Mouse (Mus musculus) adrenal gland, adult (tissue): ENCODE data around the gene Ldb3.

Source experiments
- DNase-seq, 2 experiments: peaks; one replicate each; pipeline ENCODE4 v3.0.0; 2022 to 2023; ENCODE audit warnings: low spot score in 1 of 2; ENCODE audit not compliant: inconsistent age in 2 of 2

Ldb3 gene

GRCm38 (mm10) chr14:34514120-34514519 is 74.4 kb downstream of the Ldb3 start:
- peak in 1 of 2 experiments; percentile 42 for DNase-seq

GRCm38 (mm10) chr14:34512602-34513001 is 75.9 kb downstream of the Ldb3 start:
- DNase-seq, result no peak

GRCm38 (mm10) chr14:34511901-34512300 is 76.6 kb downstream of the Ldb3 start:
- no peak for DNase-seq

- peak in 1 of 2 experiments; percentile 53 for DNase-seq
Measured at GRCm38 (mm10) chr14:34508842-34509439, 79.5 kb downstream of the Ldb3 start.

- DNase-seq, result peak; percentile 76 to 89
Measured at GRCm38 (mm10) chr14:34508187-34508840, 80.2 kb downstream of the Ldb3 start.

- DNase-seq, result peak in 1 of 2 experiments; percentile 25
Measured at GRCm38 (mm10) chr14:34505309-34505708, 83.2 kb downstream of the Ldb3 start.

GRCm38 (mm10) chr14:34504377-34504776 is 84.1 kb downstream of the Ldb3 start:
- peak in 1 of 2 experiments; percentile 31 for DNase-seq

- DNase-seq, result peak in 1 of 2 experiments; percentile 24
Measured at GRCm38 (mm10) chr14:34503759-34504158, 84.7 kb downstream of the Ldb3 start.

- DNase-seq, result no peak
Measured at GRCm38 (mm10) chr14:34503325-34503647, 85.2 kb downstream of the Ldb3 start, which contains the start of gene Bmpr1a. Gene Bmpr1a, minus strand, starts transcription at chr14:34503341.

- DNase-seq, result peak; percentile 92 to 96
Measured at GRCm38 (mm10) chr14:34502475-34503324, 85.8 kb downstream of the Ldb3 start.

- peak; percentile 71 to 90 for DNase-seq
Measured at GRCm38 (mm10) chr14:34501804-34502474, 86.5 kb downstream of the Ldb3 start.

- DNase-seq, result peak in 1 of 2 experiments; percentile 85
Measured at GRCm38 (mm10) chr14:34501447-34501803, 87.1 kb downstream of the Ldb3 start.

GRCm38 (mm10) chr14:34500309-34500708 is 88.2 kb downstream of the Ldb3 start:
- peak in 1 of 2 experiments; percentile 69 for DNase-seq

GRCm38 (mm10) chr14:34499664-34500063 is 88.8 kb downstream of the Ldb3 start:
- DNase-seq, result peak; percentile 31 to 78

GRCm38 (mm10) chr14:34497346-34497745 is 91.1 kb downstream of the Ldb3 start:
- DNase-seq, result peak; percentile 37 to 77

- no peak for DNase-seq
Measured at GRCm38 (mm10) chr14:34493682-34494081, 94.8 kb downstream of the Ldb3 start.

GRCm38 (mm10) chr14:34492688-34493087 is 95.8 kb downstream of the Ldb3 start:
- no peak for DNase-seq

GRCm38 (mm10) chr14:34490965-34491364 is 97.5 kb downstream of the Ldb3 start:
- DNase-seq, result no peak

- DNase-seq, result peak in 1 of 2 experiments; percentile 52
Measured at GRCm38 (mm10) chr14:34489928-34490327, 98.6 kb downstream of the Ldb3 start.

- DNase-seq, result no peak
Measured at GRCm38 (mm10) chr14:34486169-34486568, 102.3 kb downstream of the Ldb3 start.
